ENCODE assay signal across 8 mouse cellular contexts in the genomic region with DNA sequence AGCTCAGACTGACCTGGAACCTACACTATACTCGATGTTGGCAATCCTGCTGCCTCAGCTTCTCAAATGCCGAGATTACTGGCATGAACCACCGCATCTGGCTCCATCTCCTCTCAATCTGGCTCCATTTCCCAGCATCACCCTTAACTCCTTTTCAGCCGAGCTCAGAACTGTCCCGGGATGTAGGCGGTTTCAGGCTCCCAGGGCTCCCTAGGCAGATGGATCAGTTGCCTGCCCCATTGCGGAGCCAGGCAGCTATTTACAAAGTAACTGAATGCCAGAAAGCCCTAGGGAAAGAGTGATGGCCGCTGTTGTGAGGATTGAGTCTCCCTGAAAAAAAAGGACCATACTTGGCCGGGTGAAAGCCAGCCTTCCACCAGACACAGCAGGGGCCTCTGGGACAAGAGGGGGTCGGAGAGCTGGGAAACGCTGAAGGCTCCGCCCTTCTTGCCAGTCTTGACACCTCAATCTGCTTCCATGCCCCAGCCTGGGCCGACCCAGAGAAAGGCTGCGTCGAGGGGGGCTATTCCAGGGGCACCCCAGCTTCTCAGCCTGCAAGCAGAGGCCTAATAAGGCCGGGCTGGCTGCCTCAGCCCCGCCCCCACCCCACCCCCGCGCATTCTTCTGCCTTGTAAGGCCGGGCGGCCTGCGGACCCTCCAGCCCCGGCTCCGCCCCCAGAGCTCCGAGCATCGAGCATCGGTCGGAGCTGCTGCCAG. TPM values are rescaled to one million over a fixed set of nuclear protein-coding genes. Genes with fewer than 3 reads are reported as not detected.
DNase-seq lines count a peak whose midpoint lies in the region; ATAC-seq and TF ChIP-seq lines count a peak whose summit lies in the region.

A gene (plus strand): TSS at position 683 of the 717 bp plus-strand sequence.

- WGBS in forebrain, embryonic 11.5 days: 3% methylated on average over 28 of the region's 28 CpGs

- H3K4me3 ChIP-seq in forebrain, embryonic 11.5 days (ENCODE audit: low read depth, low read length): peak within 1 kb of the TSS; percentile 27
- peak within 1 kb of the TSS; percentile 80 for H3K4me3 ChIP-seq in testis, adult 2 months (ENCODE audit: control insufficient read depth, low read depth, low read length)

- H3K9me3 ChIP-seq in forebrain, embryonic 11.5 days (ENCODE audit: control insufficient read depth, low read length): no peaks in the 10 kb centered on the region

- peak; percentile 57 for DNase-seq in urinary bladder, postnatal 14 days (ENCODE audit: low spot score)
- no peak for DNase-seq in urinary bladder, adult 18-20 months (ENCODE audit: low spot score in 2 of 2)
- peak; percentile 87 for DNase-seq in forebrain, embryonic 11.5 days (ENCODE audit: low spot score)
- peak; percentile 73 to 79 for DNase-seq in heart, postnatal 10 days
- no peak for DNase-seq in layer of hippocampus, postnatal 36 days
- peak; percentile 59 for DNase-seq in lung, postnatal 36 days
- DNase-seq in thymus, adult 18-20 months: no peak

- TF ChIP-seq POLR2A in testis, adult 2 months (IDR thresholded peaks at IDR 0.05; ENCODE audit: control insufficient read depth, low read depth, low read length): no peak

- H3K4me1 ChIP-seq in forebrain, embryonic 11.5 days (replicated peaks; ENCODE audit: control insufficient read depth, insufficient read depth, low read length): peaks cover 8% of the 10 kb centered on the region
- H3K4me1 ChIP-seq in testis, adult 2 months (ENCODE audit: control insufficient read depth, insufficient read depth, low read length): peaks cover 17% of the 10 kb centered on the region

- peak within 1 kb of the TSS; percentile 57 for H3K9ac ChIP-seq in forebrain, embryonic 11.5 days (ENCODE audit: low read length)

- H3K4me2 ChIP-seq in forebrain, embryonic 11.5 days (ENCODE audit: low read depth, low read length, severe bottlenecking): peak within 1 kb of the TSS; percentile 70

- H3K27ac ChIP-seq in forebrain, embryonic 11.5 days (ENCODE audit: low read depth, low read length): peak within 1 kb of the TSS; percentile 25; the same call in 1 of the 2 replicates
- H3K27ac ChIP-seq in testis, adult 2 months (ENCODE audit: control insufficient read depth, insufficient read depth, low read depth, low read length): peak within 1 kb of the TSS; percentile 87

- no peak for TF ChIP-seq CTCF in testis, adult 2 months (IDR thresholded peaks at IDR 0.05; ENCODE audit: control insufficient read depth, insufficient read depth, insufficient replicate concordance, low read depth, low read length)

- intact Hi-C loops in heart, postnatal 10 days (cut with DNase I): no loop called here

- H3K27me3 ChIP-seq in forebrain, embryonic 11.5 days (ENCODE audit: control insufficient read depth, insufficient read depth, low read length): peaks cover 5% of the 10 kb centered on the region; the same call in 1 of the 2 replicates
- H3K27me3 ChIP-seq in testis, adult 2 months (ENCODE audit: control insufficient read depth, insufficient read depth, low read length): no peaks in the 10 kb centered on the region

- ATAC-seq in forebrain, embryonic 11.5 days (replicated peaks; ENCODE audit: low FRiP score): peak; percentile 86

- H3K36me3 ChIP-seq in forebrain, embryonic 11.5 days (ENCODE audit: control insufficient read depth, insufficient read depth, low read length): no peaks in the 10 kb centered on the region
- H3K36me3 ChIP-seq in testis, adult 2 months (ENCODE audit: control insufficient read depth, insufficient read depth, low read length): no peaks in the 10 kb centered on the region

RNA-seq across cellular contexts. Expression of the gene that starts here (rescaled TPM):
- 105 and 121 TPM in 2 replicates for polyA plus RNA-seq in forebrain, embryonic 11.5 days (2014; fragmentation: Nextera tagmentation; extraction: Ambion mirVana)
- 100 to 1,000 TPM; 391 to 523 TPM for total RNA-seq in heart, postnatal 10 days (2021)
- total RNA-seq in layer of hippocampus, postnatal 36 days (2021): 10 to 100 TPM; 16.3 to 17.0 TPM
- polyA plus RNA-seq in testis, adult 2 months (2012; rRNA removed): 68.0 and 106 TPM in 2 replicates

Comparison
In these comparisons a context has a peak if more than half of its experiments do, and no peak if none do; other contexts are left out.
1. RNA of the gene that starts here (total RNA-seq): 391 to 523 TPM in heart, postnatal 10 days; 16.3 to 17.0 TPM in layer of hippocampus, postnatal 36 days; every median in the first group is over 10 times any median in the second.
2. DNase-seq: peak in urinary bladder, postnatal 14 days (single experiment), forebrain, embryonic 11.5 days (single experiment), heart, postnatal 10 days (2 of 2) and lung, postnatal 36 days (single experiment); none in urinary bladder, adult 18-20 months (0 of 2), layer of hippocampus, postnatal 36 days (0 of 2) and thymus, adult 18-20 months (0 of 2).